Mouse (Mus musculus) E14TG2a.4 (cell line): ENCODE data around the gene Trim2.

ENCODE experiments used
- CTCF ChIP-seq: conservative IDR thresholded peaks from 2 replicates; pipeline ENCODE4 v1.5.1; 2014; ENCODE audit warnings: low read length
- POU5F1 ChIP-seq: IDR thresholded peaks from 2 replicates; pipeline ENCODE4 v1.6.1; 2014; ENCODE audit warnings: low read length, borderline replicate concordance

DNA sequence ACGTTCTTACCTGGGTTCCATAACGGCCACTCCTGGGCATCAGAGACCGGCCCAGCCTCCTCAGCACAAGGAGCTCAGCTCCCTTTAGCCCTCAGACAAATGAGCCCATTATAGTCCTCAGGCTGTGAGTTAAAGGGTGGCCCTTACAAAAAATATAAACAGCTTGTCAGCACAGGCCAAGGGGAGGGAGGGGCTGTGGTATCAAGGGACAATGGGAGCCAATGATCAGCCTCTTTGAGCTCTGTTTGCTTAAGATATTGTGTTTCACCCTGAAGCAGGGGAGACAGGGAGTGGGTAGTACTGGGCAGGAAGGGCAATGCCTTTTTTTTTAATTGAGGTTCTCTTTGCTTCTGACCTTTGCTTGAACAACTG lies 36.1 kb downstream of the Trim2 start:
- TF ChIP-seq CTCF (no peak), POU5F1 (no peak)
